10 mouse cellular contexts compared by ENCODE assay signal in the genomic region with DNA sequence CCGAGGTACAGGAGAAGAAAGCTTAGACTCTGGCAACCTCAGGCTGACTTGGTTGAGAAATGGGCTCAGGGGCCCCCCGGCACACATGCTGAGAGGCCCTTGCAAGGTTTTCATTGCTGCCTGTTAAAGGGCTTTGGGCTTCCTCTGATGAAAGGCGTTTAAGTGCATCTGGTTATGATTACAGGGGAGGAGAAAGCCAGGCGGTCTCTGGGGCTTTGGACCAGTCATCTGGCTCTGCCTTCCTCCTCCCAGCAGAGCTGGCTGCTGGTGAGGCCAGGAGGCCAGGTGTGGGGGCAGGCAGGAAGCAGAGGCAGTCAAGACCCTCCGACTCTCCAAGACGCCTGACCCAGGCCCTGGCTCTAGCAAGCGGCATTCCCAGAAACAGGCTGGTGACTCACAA. TPM values are rescaled to one million over a fixed set of nuclear protein-coding genes. Genes with fewer than 3 reads are reported as not detected.
A peak's percentile ranks its signal among the peaks of the same experiment; 100 is the strongest.
DNase-seq lines count a peak whose midpoint lies in the region; ATAC-seq and TF ChIP-seq lines count a peak whose summit lies in the region.
"Had no signal": no experiment of that assay in that cellular context is flagged by ENCODE, and none has a peak within 500 bp of the region (broad histone marks: within the 10 kb centered on the region; RNA-seq: fewer than 3 reads in every experiment).

No protein-coding gene starts in this region.

- H3K4me2 ChIP-seq in heart, embryonic 14.5 days (ENCODE audit: low read length) = peak overlapping the region; percentile 59
- no peak overlapping the region for H3K4me2 ChIP-seq in embryonic facial prominence, embryonic 15.5 days (replicated peaks)
- 0 out of 2 replicates have a peak overlapping the region, but pooled peaks have one; percentile 51 for H3K4me2 ChIP-seq in midbrain, embryonic 13.5 days (replicated peaks)

- no peak for TF ChIP-seq POLR2A in heart, adult 2 months (IDR thresholded peaks at IDR 0.05; ENCODE audit: insufficient read depth, low read depth, low read length)

- H3K4me3 ChIP-seq in heart, embryonic 14.5 days (ENCODE audit: control insufficient read depth in 1 of 2, insufficient read depth in 1 of 2, low read depth in 1 of 2, low read length in 2 of 2) = no peak overlapping the region
- H3K4me3 ChIP-seq in heart, adult 2 months = no peak overlapping the region
- H3K4me3 ChIP-seq in embryonic facial prominence, embryonic 15.5 days (replicated peaks) = no peak overlapping the region
- H3K4me3 ChIP-seq in midbrain, embryonic 13.5 days (replicated peaks) = no peak overlapping the region

- WGBS in heart, embryonic 14.5 days = 11% methylated on average over 7 of the region's 7 CpGs
- 42% methylated on average over 6 of the region's 7 CpGs for WGBS in heart, adult 2 months
- WGBS in embryonic facial prominence, embryonic 15.5 days = 12% methylated on average over 6 of the region's 7 CpGs
- WGBS in midbrain, embryonic 13.5 days = 17% methylated on average over 7 of the region's 7 CpGs

- no peak overlapping the region for H3K27ac ChIP-seq in heart, embryonic 14.5 days (replicated peaks in 1 of 2; ENCODE audit: control insufficient read depth in 1 of 2, insufficient read depth in 1 of 2, low read depth in 2 of 2, low read length in 2 of 2)
- H3K27ac ChIP-seq in heart, adult 2 months = no peak overlapping the region
- no peak overlapping the region for H3K27ac ChIP-seq in embryonic facial prominence, embryonic 15.5 days (replicated peaks)
- H3K27ac ChIP-seq in midbrain, embryonic 13.5 days = no peak overlapping the region
- H3K27ac ChIP-seq: lung, embryonic 15.5 days had no signal

- no peak for DNase-seq in heart, adult 2 months
- DNase-seq in MN1 (ENCODE audit: low spot score) = peak; percentile 82
- no peak for DNase-seq in cerebellum, postnatal 4 days (ENCODE audit: low spot score in 2 of 2)
- DNase-seq in left cerebral cortex, postnatal 14 days (ENCODE audit: low spot score in 2 of 2) = no peak
- DNase-seq: adrenal gland, postnatal 10 days had no signal

- no peak for ATAC-seq in heart, embryonic 14.5 days (ENCODE audit: insufficient number of reproducible peaks, insufficient read depth, low FRiP score, low read depth)
- peak; percentile 53 for ATAC-seq in embryonic facial prominence, embryonic 15.5 days (ENCODE audit: insufficient number of reproducible peaks, low FRiP score, low TSS enrichment, low read depth)
- ATAC-seq in midbrain, embryonic 13.5 days = no peak
- no peak for ATAC-seq in cerebellum, adult (ENCODE audit: insufficient number of reproducible peaks, low FRiP score, low TSS enrichment)

- H3K9me3 ChIP-seq in heart, embryonic 14.5 days (ENCODE audit: control insufficient read depth, low read length) = no peaks in the 10 kb centered on the region
- no peaks in the 10 kb centered on the region for H3K9me3 ChIP-seq in embryonic facial prominence, embryonic 15.5 days (replicated peaks)
- H3K9me3 ChIP-seq in midbrain, embryonic 13.5 days = no peaks in the 10 kb centered on the region
- H3K9me3 ChIP-seq: lung, embryonic 15.5 days had no signal

- H3K9ac ChIP-seq in heart, embryonic 14.5 days (ENCODE audit: low read length) = no peak overlapping the region
- no peak overlapping the region for H3K9ac ChIP-seq in heart, adult 2 months (ENCODE audit: low read depth, low read length)
- no peak overlapping the region for H3K9ac ChIP-seq in embryonic facial prominence, embryonic 15.5 days
- 0 out of 2 replicates have a peak overlapping the region, but pooled peaks have one; percentile 32 for H3K9ac ChIP-seq in midbrain, embryonic 13.5 days (replicated peaks)
- H3K9ac ChIP-seq: lung, embryonic 15.5 days had no signal

- peaks cover 4% of the 10 kb centered on the region; the same call in 1 of the 2 replicates for H3K27me3 ChIP-seq in heart, embryonic 14.5 days (ENCODE audit: control insufficient read depth, insufficient read depth, low read length)
- no peaks in the 10 kb centered on the region for H3K27me3 ChIP-seq in heart, adult 2 months (ENCODE audit: control insufficient read depth, insufficient read depth, low read length)
- peaks cover 37% of the 10 kb centered on the region for H3K27me3 ChIP-seq in embryonic facial prominence, embryonic 15.5 days
- peaks cover 84% of the 10 kb centered on the region for H3K27me3 ChIP-seq in midbrain, embryonic 13.5 days

- H3K4me1 ChIP-seq in heart, embryonic 14.5 days (ENCODE audit: control insufficient read depth in 2 of 2, insufficient read depth in 2 of 2, low read length in 2 of 2) = peaks cover 17 to 26% of the 10 kb centered on the region in 2 experiments
- H3K4me1 ChIP-seq in heart, adult 2 months (ENCODE audit: control insufficient read depth, insufficient read depth, low read length) = peaks cover 3% of the 10 kb centered on the region
- H3K4me1 ChIP-seq in embryonic facial prominence, embryonic 15.5 days = peaks cover 32% of the 10 kb centered on the region
- peaks cover 35% of the 10 kb centered on the region for H3K4me1 ChIP-seq in midbrain, embryonic 13.5 days (replicated peaks)

- H3K36me3 ChIP-seq in heart, embryonic 14.5 days (ENCODE audit: control insufficient read depth, insufficient read depth, low read length) = no peaks in the 10 kb centered on the region
- no peaks in the 10 kb centered on the region for H3K36me3 ChIP-seq in heart, adult 2 months (ENCODE audit: control insufficient read depth, insufficient read depth, low read length)
- no peaks in the 10 kb centered on the region for H3K36me3 ChIP-seq in embryonic facial prominence, embryonic 15.5 days
- no peaks in the 10 kb centered on the region for H3K36me3 ChIP-seq in midbrain, embryonic 13.5 days
- H3K36me3 ChIP-seq: lung, embryonic 15.5 days had no signal

- intact Hi-C loops in heart, adult 2 months (cut with DNase I) = loop anchor here (10.0 kb wide), 2 partner anchors 196 to 346 kb away; no protein-coding TSS in a partner anchor
- intact Hi-C loops in left cerebral cortex, postnatal 14 days (cut with DNase I) = loop anchor here (10.0 kb wide), 2 partner anchors 146 to 486 kb away; no protein-coding TSS in a partner anchor

- no peak for TF ChIP-seq CTCF in heart, adult 2 months (IDR thresholded peaks at IDR 0.05)

- H3K79me2 ChIP-seq in heart, adult 2 months (replicated peaks; ENCODE audit: control insufficient read depth, insufficient read depth, low read length) = peaks cover 3% of the 10 kb centered on the region; the same call in 1 of the 2 replicates

- TF ChIP-seq EP300 in heart, adult 2 months (IDR thresholded peaks at IDR 0.05; ENCODE audit: insufficient read depth, low read depth, low read length) = no peak

RNA-seq across cellular contexts. Expression of a gene that starts 9.7 kb away (rescaled TPM):
- polyA plus RNA-seq in heart, embryonic 14.5 days (2014; fragmentation: Nextera tagmentation; extraction: Ambion mirVana) = 17.0 and 17.7 TPM in 2 replicates
- 10 to 100 TPM; 18.0 to 22.4 TPM for total RNA-seq in heart, adult 2 months (2021)
- polyA plus RNA-seq in heart, adult 2 months (2012; rRNA removed) = 11.2 and 15.3 TPM in 2 replicates
- polyA plus RNA-seq in embryonic facial prominence, embryonic 15.5 days (2015; fragmentation: Nextera tagmentation; extraction: Ambion mirVana) = 13.9 and 14.5 TPM in 2 replicates
- 24.1 and 25.4 TPM in 2 replicates for polyA plus RNA-seq in midbrain, embryonic 13.5 days (2015; fragmentation: Nextera tagmentation; extraction: Ambion mirVana)
- total RNA-seq in left cerebral cortex, postnatal 14 days (2021) = 10 to 100 TPM; 27.1 to 27.4 TPM
